Mouse (Mus musculus): ENCODE results near the gene Ss18l2.

Ss18l2 gene

GRCm38 (mm10) chr9:121709898-121710583, at the start of gene Ss18l2:
Gene Ss18l2 (plus strand): TSS chr9:121710329.
- WGBS, result 4% methylated on average over 37 of the region's 37 CpGs

- WGBS, result 52% methylated on average over 6 of the region's 6 CpGs
Measured at GRCm38 (mm10) chr9:121663467-121663866, 46.7 kb upstream of the Ss18l2 start.

- 50% methylated on average over 5 of the region's 5 CpGs for WGBS
Measured at GRCm38 (mm10) chr9:121664104-121664503, 46.0 kb upstream of the Ss18l2 start.

DNA sequence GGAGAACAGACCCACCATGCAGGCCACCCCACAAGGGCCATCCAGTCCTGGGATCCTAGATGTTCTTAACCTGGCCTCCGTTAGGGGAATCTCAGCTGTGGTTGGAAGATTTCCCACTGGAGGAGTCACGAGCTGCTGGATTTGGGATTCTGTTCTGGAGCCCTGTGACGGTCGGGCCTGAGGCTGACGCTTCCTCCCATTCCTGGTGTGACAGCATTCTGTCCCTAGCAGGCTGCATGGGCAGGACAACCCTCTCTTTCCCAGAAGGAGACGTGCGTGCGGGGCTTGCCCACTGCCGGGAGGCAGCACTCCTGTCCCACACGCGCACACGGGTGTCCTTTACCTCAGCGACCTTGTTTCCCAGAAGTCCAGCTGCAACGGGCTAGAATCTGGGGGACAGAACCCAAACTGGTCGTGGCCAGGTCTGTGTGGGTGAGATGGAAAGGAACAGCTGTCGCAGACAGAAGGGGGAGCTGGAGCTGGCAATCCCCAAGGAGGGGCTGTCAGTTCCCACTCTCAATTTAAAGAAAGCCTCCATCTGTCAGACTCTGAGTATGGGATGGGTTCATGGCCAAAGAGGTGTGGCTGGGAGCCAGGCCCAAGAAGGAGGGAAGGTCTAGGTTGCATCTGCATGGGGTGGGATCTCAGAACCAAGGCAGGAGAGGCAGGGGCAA, 43.0 kb upstream of the Ss18l2 start:
- 44% methylated on average over 16 of the region's 16 CpGs for WGBS

DNA sequence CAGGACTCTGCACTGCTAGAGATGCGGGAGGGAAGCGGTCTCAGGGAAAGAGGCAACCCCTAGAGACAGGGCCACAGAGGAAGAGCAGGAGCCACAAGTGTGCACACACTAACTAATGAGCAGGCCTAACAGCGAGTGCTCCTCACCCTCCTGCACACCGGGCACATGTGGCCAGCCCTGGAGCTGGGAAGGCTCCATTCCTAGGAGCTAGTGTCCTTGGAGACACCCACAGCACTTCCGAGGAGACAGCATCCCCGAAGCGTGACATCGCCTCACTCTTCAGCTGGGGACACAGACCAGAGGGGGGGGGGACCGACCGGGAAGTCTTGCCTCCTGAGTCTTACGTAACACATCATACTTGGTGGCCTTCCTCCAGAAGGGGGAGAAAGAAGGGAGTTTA, 42.3 kb upstream of the Ss18l2 start:
- WGBS, result 43% methylated on average over 11 of the region's 11 CpGs

- 10% methylated on average over 28 of the region's 28 CpGs for WGBS
Measured at GRCm38 (mm10) chr9:121669348-121669791, 40.8 kb upstream of the Ss18l2 start.

GRCm38 (mm10) chr9:121671300-121671699, 38.8 kb upstream of the Ss18l2 start:
- WGBS, result 45% methylated on average over 7 of the region's 7 CpGs

- WGBS, result 71% methylated on average over 5 of the region's 5 CpGs
Measured at GRCm38 (mm10) chr9:121672311-121672710, 37.8 kb upstream of the Ss18l2 start.

DNA sequence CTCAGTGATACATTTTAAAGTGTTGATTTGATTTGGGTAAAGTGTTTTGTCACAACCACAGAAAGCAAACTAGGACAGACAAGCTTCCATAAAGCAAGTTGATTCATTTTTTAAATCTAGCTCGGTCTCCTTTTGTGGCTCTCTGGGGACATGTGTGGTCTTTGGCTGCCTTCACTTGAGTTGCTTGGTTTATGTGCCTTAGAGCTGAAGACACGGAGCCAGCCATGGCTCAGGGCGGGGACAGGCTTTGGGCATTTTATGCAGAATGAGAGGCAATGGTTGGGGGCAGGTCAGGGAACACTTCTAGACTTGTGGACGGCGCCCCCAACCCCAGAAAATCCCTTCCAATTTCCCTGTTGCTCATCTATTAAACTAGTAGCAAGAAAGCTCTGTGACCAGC, 36.4 kb upstream of the Ss18l2 start:
- WGBS, result 91% methylated on average over 5 of the region's 5 CpGs

- WGBS, result 79% methylated on average over 9 of the region's 9 CpGs
Measured at GRCm38 (mm10) chr9:121675011-121675410, 35.1 kb upstream of the Ss18l2 start.

DNA sequence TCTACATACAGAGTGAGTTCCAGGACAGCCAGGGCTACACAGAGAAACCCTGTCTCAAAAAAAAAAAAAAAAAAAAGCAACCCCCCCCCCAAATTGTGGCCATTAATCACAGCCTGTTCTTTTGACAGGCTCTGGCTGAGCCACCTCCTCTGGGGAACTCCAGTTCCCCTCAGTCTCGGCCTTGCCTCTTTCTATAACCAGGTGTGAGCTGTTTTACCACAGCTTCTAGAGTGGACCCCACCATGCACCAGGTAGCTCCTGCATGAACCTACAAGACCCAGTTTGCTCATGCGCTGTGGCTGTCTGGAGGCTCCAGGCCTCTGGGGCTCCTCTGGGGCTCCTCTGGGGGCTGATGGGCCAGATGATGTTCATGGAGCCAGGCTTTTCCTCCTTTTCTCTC, 34.6 kb upstream of the Ss18l2 start:
- WGBS, result 96% methylated on average over 2 of the region's 2 CpGs

GRCm38 (mm10) chr9:121677069-121677468, 33.1 kb upstream of the Ss18l2 start:
- WGBS, result 84% methylated on average over 4 of the region's 4 CpGs

DNA sequence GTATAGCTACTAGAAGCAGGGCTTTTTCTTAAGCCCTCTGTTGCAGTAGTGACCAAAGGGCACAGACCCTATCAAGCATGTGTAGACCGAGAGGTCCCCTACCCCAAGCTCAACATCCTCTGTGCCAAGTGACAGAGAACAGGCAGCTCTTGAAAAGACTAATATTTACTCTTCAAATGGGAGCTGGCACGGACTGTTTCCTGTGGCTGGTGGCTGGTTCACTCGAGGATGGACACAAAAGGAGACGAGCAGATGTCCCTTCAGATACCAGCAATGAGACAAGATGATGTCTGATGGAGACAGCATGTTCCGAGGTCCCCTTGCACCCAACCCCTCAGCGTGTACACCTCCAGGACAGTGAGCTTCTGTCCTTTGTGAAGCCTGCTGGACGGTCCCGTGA, 32.7 kb upstream of the Ss18l2 start:
- 72% methylated on average over 8 of the region's 8 CpGs for WGBS

DNA sequence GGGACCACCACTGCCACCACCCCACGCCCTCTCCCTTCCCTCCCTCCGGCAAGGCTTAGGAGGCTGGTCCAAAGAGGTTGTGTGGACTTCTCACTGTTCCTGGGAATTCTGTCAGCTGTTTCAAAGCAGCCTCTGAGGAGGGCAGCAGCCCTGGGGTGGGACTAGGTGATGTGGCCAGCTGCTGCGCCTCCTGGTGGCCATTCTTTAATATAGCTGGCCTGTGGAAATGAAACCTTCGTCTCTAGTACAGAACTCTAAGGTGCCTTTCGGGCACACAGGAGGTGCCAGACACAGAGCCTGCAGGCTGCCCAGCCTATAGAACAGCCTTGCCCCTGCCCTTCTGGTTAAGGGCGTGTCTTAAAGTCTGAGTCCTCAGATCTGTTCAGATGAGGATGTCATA, 30.6 kb upstream of the Ss18l2 start:
- WGBS, result 33% methylated on average over 6 of the region's 6 CpGs

GRCm38 (mm10) chr9:121681191-121681590, 28.9 kb upstream of the Ss18l2 start:
- WGBS, result 68% methylated on average over 8 of the region's 8 CpGs

GRCm38 (mm10) chr9:121682037-121682680, 28.0 kb upstream of the Ss18l2 start:
- 62% methylated on average over 18 of the region's 18 CpGs for WGBS

- 87% methylated on average over 7 of the region's 7 CpGs for WGBS
Measured at GRCm38 (mm10) chr9:121684702-121685101, 25.4 kb upstream of the Ss18l2 start.

DNA sequence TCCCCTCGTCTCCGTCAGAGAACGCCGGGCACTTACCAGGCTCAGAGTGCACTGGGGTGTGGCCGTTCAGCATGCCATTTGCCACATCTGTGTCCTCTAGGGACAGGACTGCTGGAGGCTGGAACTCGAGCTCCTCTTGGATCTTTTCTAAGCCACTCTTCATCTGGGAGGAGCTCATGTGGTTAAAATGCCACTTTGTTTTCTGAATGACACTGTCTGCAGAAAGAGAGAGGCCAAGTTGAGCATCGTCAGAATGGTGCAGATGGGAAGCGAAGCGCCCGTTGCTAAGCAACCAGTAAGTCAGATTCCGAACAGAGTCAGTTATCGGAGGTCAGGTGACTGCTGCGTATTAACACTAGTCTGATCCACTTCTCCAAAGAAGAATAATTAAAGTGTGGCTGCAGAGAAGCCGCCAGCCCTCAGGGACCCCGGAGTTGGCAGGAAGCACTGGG, 19.9 kb upstream of the Ss18l2 start:
- WGBS, result 33% methylated on average over 15 of the region's 15 CpGs

- WGBS, result 66% methylated on average over 7 of the region's 7 CpGs
Measured at GRCm38 (mm10) chr9:121690734-121691133, 19.4 kb upstream of the Ss18l2 start.

DNA sequence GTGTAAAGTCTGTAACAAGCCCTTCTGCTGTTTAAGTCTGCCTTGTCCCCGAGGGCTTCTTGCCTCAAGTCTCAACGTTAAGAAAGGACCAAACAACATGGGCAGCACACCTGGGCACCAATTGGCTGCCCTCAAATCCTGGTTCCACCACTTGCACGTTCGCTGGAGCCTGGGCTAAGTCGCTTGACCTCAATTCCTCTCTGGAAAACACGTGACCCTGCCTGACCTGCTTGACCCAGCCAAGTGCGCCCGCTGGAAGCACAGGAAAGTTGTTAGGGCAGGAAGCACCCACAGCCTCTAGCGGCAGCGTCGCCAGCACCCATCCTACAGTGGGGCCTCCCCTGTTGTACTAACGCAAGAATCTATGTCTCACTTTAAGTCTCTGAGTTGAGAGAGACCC, 15.4 kb upstream of the Ss18l2 start:
- 89% methylated on average over 12 of the region's 12 CpGs for WGBS

GRCm38 (mm10) chr9:121696626-121697025, 13.5 kb upstream of the Ss18l2 start:
- WGBS, result 64% methylated on average over 9 of the region's 9 CpGs

DNA sequence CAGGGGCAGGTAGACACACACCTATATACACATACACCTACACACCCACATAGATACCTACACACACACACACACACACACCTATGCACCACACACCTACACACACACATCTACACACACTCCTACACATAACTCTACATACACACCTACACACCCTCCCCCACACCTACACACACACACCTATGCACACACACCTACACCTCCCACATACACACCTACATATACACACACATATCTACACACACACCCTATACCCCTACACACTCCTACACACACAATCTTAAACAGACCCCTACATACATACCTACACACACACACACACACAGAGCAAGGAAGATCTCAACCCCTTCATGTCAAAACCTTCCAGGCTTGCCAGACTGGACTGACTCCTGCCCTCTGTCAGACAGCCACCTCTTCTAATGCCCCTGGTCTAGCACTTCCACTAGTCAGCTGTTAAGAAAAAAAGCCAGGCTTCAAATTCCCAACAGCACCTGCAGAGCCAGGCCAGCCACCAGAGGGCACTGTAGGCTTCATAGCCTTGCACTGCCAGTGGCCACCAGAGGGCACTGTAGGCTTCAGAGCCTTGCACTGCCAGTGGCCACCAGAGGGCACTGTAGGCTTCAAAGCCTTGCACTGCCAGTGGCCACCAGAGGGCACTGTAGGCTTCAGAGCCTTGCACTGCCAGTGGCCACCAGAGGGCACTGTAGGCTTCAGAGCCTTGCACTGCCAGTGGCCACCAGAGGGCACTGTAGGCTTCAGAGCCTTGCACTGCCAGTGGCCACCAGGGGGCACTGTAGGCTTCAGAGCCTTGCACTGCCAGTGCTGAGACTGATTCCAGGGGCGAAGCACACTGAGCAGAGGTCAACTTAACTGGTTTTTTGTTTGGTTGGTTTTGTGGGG, 12.7 kb upstream of the Ss18l2 start:
- 100% methylated on average over 1 of the region's 1 CpGs for WGBS

Measured in cerebral cortex, adult 2 months (tissue).